Mouse (Mus musculus) forebrain, embryonic 10.5 days (tissue): ENCODE measurements around the gene Cry1. TPM values are rescaled to one million over a fixed set of nuclear protein-coding genes. Genes with fewer than 3 reads are reported as not detected.

Source experiments
- DNase-seq: peaks from one replicate; pipeline ENCODE4 v3.0.0-alpha.2; 2017; ENCODE audit warnings: low spot score; ENCODE audit errors: extremely low spot score
- H3K27ac ChIP-seq: fragments of 300-500 bp; sonication (generic); 2 replicates; pipeline ENCODE4 v1.5.1; 2016; ENCODE audit warnings: mild to moderate bottlenecking
- H3K27me3 ChIP-seq: fragments of 300-500 bp; sonication (generic); 2 replicates; pipeline ENCODE4 v1.6.1; 2016; ENCODE audit warnings: mild to moderate bottlenecking; ENCODE audit not compliant: poor library complexity, severe bottlenecking
- H3K36me3 ChIP-seq: fragments of 300-500 bp; sonication (generic); replicated peaks from 2 replicates; pipeline ENCODE4 v1.6.1; 2016; ENCODE audit warnings: mild to moderate bottlenecking, moderate library complexity
- H3K4me1 ChIP-seq: fragments of 300-500 bp; sonication (generic); 2 replicates; pipeline ENCODE4 v1.6.1; 2016
- H3K4me3 ChIP-seq: fragments of 300-500 bp; sonication (generic); 2 replicates; pipeline ENCODE4 v1.5.1; 2016; ENCODE audit warnings: mild to moderate bottlenecking, moderate library complexity
- H3K9me3 ChIP-seq: fragments of 300-500 bp; sonication (generic); 2 replicates; pipeline ENCODE4 v1.6.1; 2016; ENCODE audit warnings: mild to moderate bottlenecking, moderate library complexity
- WGBS: fragments of 180-500 bp; shearing (Covaris S2); methylation state at CpG from one replicate; pipeline ENCODE4 v1.1.7; 2016; 5-methylcytosine and 5-hydroxymethylcytosine counted together
- polyA plus RNA-seq: library from polyadenylated mRNA; unstranded; fragments of >200 nt; fragmentation: Nextera tagmentation; extraction: Ambion mirVana; gene quantifications from 2 replicates; pipeline ENCODE4 v1.2.1, GENCODE M21; 2016

Gene Cry1
- polyA plus RNA-seq, 1 experiment from 2014 or later = 30.7 TPM

GRCm38 (mm10) chr10:85149226-85149625 is 35.6 kb downstream of the Cry1 start:
- Histone ChIP-seq H3K27ac (no peak overlapping the region), H3K9me3 (no peaks in the 10 kb centered on the region), H3K4me3 (no peak overlapping the region), H3K4me1 (no peaks in the 10 kb centered on the region), H3K27me3 (no peaks in the 10 kb centered on the region), H3K36me3 (peaks cover 45% of the 10 kb centered on the region)
- no peak for DNase-seq
- 89% methylated on average over 5 of the region's 5 CpGs for WGBS

DNA sequence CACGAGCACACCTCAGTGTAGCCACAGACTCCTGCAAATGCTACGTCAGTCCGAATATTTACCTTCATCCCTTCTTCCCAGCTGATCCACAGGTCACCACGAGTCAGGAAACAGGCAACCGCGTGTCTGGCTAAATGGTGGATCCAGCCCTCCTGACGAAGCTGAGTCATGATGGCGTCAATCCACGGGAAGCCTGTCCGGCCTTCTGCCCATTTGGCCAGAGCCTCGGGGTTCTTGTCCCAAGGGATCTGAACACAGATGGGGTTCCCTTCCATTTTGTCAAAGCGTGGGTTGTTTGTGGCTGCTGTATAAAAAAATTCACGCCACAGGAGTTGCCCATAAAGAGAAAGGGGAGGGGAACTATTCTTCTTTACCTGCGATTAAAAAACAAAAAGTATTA is 38.6 kb downstream of the Cry1 start:
- 93% methylated on average over 14 of the region's 14 CpGs for WGBS
- H3K36me3 ChIP-seq = peaks cover 71% of the 10 kb centered on the region
- H3K9me3 ChIP-seq = no peaks in the 10 kb centered on the region
- no peak overlapping the region for H3K4me3 ChIP-seq
- no peaks in the 10 kb centered on the region for H3K4me1 ChIP-seq
- no peak for DNase-seq
- no peak overlapping the region for H3K27ac ChIP-seq
- no peaks in the 10 kb centered on the region for H3K27me3 ChIP-seq

- Histone ChIP-seq H3K27ac (no peak overlapping the region), H3K9me3 (no peaks in the 10 kb centered on the region), H3K4me1 (peaks cover 5% of the 10 kb centered on the region; the same call in 1 of the 2 replicates), H3K4me3 (no peak overlapping the region), H3K36me3 (peaks cover 64% of the 10 kb centered on the region), H3K27me3 (no peaks in the 10 kb centered on the region)
- no peak for DNase-seq
- 90% methylated on average over 9 of the region's 9 CpGs for WGBS
Observed at GRCm38 (mm10) chr10:85141465-85141864, 43.4 kb downstream of the Cry1 start.

DNA sequence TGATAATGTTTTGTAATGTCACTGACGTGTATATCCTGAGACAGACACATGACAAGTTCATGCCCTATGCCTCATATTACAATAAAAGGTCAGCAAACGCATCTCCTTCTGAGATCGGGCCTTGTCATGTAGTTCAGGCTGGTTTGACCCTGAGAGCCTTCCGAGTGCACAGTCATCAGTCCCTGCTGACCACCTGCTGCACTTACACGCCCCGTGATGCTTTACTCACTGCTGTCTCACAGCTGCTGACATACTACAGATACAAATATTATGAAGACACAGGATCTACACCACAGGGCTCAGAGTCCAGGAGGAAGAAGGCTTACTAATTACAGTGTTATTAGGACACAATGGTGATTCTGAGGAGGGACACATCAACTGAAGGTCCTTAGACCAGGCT is 48.3 kb downstream of the Cry1 start:
- WGBS = 93% methylated on average over 6 of the region's 6 CpGs

GRCm38 (mm10) chr10:85128453-85128852 is 56.4 kb downstream of the Cry1 start:
- 27% methylated on average over 7 of the region's 7 CpGs for WGBS
- Histone ChIP-seq H3K27me3 (no peaks in the 10 kb centered on the region), H3K4me3 (peak overlapping the region; percentile 71), H3K36me3 (peaks cover 39% of the 10 kb centered on the region), H3K4me1 (peaks cover 21% of the 10 kb centered on the region), H3K9me3 (no peaks in the 10 kb centered on the region), H3K27ac (peak overlapping the region; percentile 86)
- no peak for DNase-seq

More for the DNA sequence above, 48.3 kb downstream of the Cry1 start:
- H3K4me3 ChIP-seq = no peak overlapping the region
- no peaks in the 10 kb centered on the region for H3K27me3 ChIP-seq
- no peak overlapping the region for H3K27ac ChIP-seq
- peaks cover 36% of the 10 kb centered on the region for H3K36me3 ChIP-seq
- no peak for DNase-seq
- peaks cover 5% of the 10 kb centered on the region; the same call in 1 of the 2 replicates for H3K4me1 ChIP-seq
- H3K9me3 ChIP-seq = no peaks in the 10 kb centered on the region

DNA sequence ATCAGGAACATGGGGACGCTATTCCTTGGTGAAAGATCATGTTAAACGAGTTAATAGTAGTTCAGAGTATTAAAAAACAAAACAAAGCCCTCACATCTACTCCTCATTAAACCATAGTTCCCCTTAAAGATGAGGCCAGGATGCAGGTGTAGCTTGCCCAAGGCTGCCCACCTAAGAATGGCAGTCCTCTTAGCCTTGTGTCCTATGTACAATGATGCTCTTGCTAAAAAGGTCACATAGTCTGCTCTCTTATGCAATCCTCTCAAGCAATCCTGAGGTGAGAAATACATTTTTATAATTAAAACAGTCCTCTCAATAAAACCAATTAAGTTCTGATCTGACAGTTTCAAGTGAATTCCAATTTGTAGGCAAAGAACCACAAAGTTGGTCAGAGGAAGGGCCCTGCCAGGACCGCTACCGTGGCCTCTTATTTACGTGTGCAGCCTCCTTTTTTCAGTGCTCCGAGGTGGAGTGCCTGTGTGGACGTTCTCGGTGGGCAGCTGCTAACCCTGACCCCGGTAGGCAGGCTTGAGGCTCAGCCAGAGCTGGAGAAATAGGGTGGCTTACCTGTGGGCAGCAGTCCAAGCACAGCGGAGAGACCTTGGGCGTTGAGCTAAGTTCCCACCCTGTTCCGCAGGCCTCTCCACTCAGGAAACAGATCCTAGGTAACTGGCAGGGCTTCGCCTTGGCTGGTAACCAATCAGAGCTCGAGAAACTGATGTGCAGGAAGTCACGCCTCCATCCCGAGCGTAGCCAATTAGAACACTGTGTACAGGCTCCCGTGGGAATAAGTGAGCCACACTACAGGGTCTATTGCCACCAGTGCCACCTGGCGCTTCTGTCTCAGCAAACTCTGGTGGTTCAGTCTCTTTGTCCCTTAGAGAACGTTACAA is 57.2 kb downstream of the Cry1 start, which contains the start of gene Mterf2:
Mterf2 (minus strand) TSS at position 633 of the 893 bp plus-strand sequence.
- WGBS = 7% methylated on average over 20 of the region's 20 CpGs
- peak within 1 kb of the TSS; percentile 71 for H3K4me3 ChIP-seq
- DNase-seq = peak; percentile 90
- no peaks in the 10 kb centered on the region for H3K9me3 ChIP-seq
- H3K27me3 ChIP-seq = no peaks in the 10 kb centered on the region
- H3K27ac ChIP-seq = peak within 1 kb of the TSS; percentile 86
- H3K4me1 ChIP-seq = peaks cover 21% of the 10 kb centered on the region
- H3K36me3 ChIP-seq = peaks cover 42% of the 10 kb centered on the region

DNA sequence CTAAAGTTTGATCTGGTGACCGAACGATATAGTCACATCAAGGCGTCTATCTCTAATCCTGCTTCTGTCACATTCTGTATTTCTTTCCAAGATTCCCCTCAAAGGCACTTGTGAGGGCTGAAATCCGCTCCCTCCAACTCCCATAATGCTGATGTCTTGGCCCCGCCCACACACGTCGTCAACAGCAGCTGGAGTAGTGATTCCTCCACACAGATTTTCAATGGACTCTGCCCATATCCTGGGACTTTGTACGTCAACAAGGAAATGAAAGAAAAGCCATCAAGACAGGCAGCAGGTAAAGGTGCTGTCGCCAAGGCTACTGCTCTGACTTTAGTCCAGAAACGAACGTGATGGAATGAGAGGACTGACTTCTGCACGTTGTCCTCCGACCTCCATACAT is 59.7 kb downstream of the Cry1 start:
- no peaks in the 10 kb centered on the region for H3K9me3 ChIP-seq
- peaks cover 64% of the 10 kb centered on the region for H3K36me3 ChIP-seq
- H3K27ac ChIP-seq = no peak overlapping the region
- no peak overlapping the region for H3K4me3 ChIP-seq
- peaks cover 21% of the 10 kb centered on the region for H3K4me1 ChIP-seq
- 88% methylated on average over 13 of the region's 13 CpGs for WGBS
- H3K27me3 ChIP-seq = no peaks in the 10 kb centered on the region
- DNase-seq = no peak

DNA sequence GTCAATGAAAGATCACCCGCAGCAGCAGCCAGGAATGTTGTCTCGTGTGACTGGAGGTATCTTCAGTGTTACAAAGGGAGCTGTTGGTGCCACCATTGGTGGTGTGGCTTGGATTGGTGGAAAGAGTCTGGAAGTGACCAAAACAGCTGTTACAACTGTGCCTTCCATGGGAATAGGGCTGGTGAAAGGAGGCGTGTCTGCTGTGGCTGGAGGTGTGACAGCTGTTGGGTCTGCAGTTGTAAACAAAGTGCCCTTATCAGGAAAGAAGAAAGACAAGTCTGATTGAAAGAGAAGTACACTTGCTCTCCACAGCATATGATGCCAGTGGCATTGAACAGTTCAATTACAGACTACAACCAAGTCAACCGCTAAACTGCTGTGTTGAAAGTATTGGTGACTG is 70.5 kb downstream of the Cry1 start:
- Histone ChIP-seq H3K27me3 (no peaks in the 10 kb centered on the region), H3K4me3 (no peak overlapping the region), H3K9me3 (no peaks in the 10 kb centered on the region), H3K4me1 (no peaks in the 10 kb centered on the region), H3K36me3 (peaks cover 62% of the 10 kb centered on the region), H3K27ac (no peak overlapping the region)
- DNase-seq = no peak
- WGBS = 90% methylated on average over 4 of the region's 4 CpGs

- Histone ChIP-seq H3K36me3 (no peaks in the 10 kb centered on the region), H3K27ac (peak overlapping the region; percentile 97), H3K9me3 (no peaks in the 10 kb centered on the region), H3K4me1 (peaks cover 21% of the 10 kb centered on the region), H3K4me3 (peak overlapping the region; percentile 81), H3K27me3 (no peaks in the 10 kb centered on the region)
- peak; percentile 48 for DNase-seq
- under 1% methylated on average over 34 of the region's 34 CpGs for WGBS
Observed at GRCm38 (mm10) chr10:85103085-85103885, 81.6 kb downstream of the Cry1 start.

- Histone ChIP-seq H3K9me3 (no peaks in the 10 kb centered on the region), H3K4me3 (peak within 1 kb of the TSS; percentile 81), H3K4me1 (peaks cover 21% of the 10 kb centered on the region), H3K27me3 (no peaks in the 10 kb centered on the region), H3K36me3 (no peaks in the 10 kb centered on the region), H3K27ac (peak within 1 kb of the TSS; percentile 97)
- peak; percentile 91 for DNase-seq
- under 1% methylated on average over 74 of the region's 96 CpGs for WGBS
Observed at GRCm38 (mm10) chr10:85102247-85103084, 82.4 kb downstream of the Cry1 start, which contains the start of the genes Fhl4 and Tmem263. Gene Fhl4 (minus strand): TSS chr10:85102495. Gene Tmem263 (plus strand): TSS chr10:85102627.

DNA sequence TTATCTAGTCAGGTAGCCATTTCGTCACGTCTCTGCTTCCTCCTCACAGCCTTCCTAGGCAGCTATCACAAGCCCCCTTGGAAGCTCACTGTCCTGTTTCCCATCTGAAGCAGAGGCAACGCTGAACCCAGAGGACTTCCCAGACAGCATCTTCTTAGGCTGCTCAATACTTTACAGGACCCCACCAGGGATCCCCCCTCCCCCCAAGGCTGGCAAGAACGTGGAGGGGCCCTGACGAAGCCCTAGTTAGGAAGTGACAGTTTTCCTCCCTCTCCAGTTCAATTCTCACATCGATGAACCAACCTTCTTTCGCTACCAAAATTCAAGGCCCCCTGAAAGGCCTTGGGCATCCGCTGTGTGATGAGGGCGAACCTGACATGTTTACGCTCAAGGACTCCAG is 83.0 kb downstream of the Cry1 start:
- peak overlapping the region; percentile 81 for H3K4me3 ChIP-seq
- no peaks in the 10 kb centered on the region for H3K36me3 ChIP-seq
- under 1% methylated on average over 10 of the region's 10 CpGs for WGBS
- peak overlapping the region; percentile 97 for H3K27ac ChIP-seq
- no peak for DNase-seq
- H3K9me3 ChIP-seq = no peaks in the 10 kb centered on the region
- H3K4me1 ChIP-seq = peaks cover 21% of the 10 kb centered on the region
- H3K27me3 ChIP-seq = no peaks in the 10 kb centered on the region
